Mouse (Mus musculus) liver, postnatal 0 days (tissue): Measurements from ENCODE around the gene Gm49721. TPM values are rescaled to one million over a fixed set of nuclear protein-coding genes. Genes with fewer than 3 reads are reported as not detected.
"Not testable (repeated sequence)": the region's sequence is repeated elsewhere in the genome, so short reads cannot be mapped to it uniquely, and the experiment has no call there.

ENCODE experiments used
- ATAC-seq: fragments of 200-750 bp; cut with Nextera tagmentation; 2 replicates; pipeline ENCODE4 v1.8.0; 2017; ENCODE audit warnings: mild to moderate bottlenecking, moderate library complexity
- DNase-seq: peaks from one replicate; pipeline ENCODE4 v3.0.0-alpha.2; 2016
- H3K27ac ChIP-seq: fragments of 300-500 bp; sonication (generic); 2 replicates; pipeline ENCODE4 v1.5.1; 2014; ENCODE audit warnings: antibody characterized with exemption, moderate library complexity, mild to moderate bottlenecking, low read depth
- H3K27me3 ChIP-seq: fragments of 300-500 bp; sonication (generic); 2 replicates; pipeline ENCODE4 v1.6.1; 2014; ENCODE audit warnings: low read length, control low read depth, mixed read lengths; ENCODE audit not compliant: insufficient read depth
- H3K36me3 ChIP-seq: fragments of 300-500 bp; sonication (generic); replicated peaks from 2 replicates; pipeline ENCODE4 v1.6.1; 2014; ENCODE audit warnings: mild to moderate bottlenecking, control low read depth, low read length, moderate library complexity, mixed read lengths; ENCODE audit not compliant: insufficient read depth
- H3K4me1 ChIP-seq: fragments of 300-500 bp; sonication (generic); 2 replicates; pipeline ENCODE4 v1.6.1; 2014; ENCODE audit warnings: antibody characterized with exemption, mild to moderate bottlenecking, control low read depth; ENCODE audit not compliant: insufficient read depth
- H3K4me2 ChIP-seq: fragments of 300-500 bp; sonication (generic); 2 replicates; pipeline ENCODE4 v1.6.1; 2014; ENCODE audit warnings: low read depth, mild to moderate bottlenecking, low read length, moderate library complexity, mixed read lengths
- H3K4me3 ChIP-seq: fragments of 300-500 bp; sonication (generic); 2 replicates; pipeline ENCODE4 v1.5.1; 2014; ENCODE audit warnings: low read depth, low read length
- H3K9ac ChIP-seq: fragments of 300-500 bp; sonication (generic); replicated peaks from 2 replicates; pipeline ENCODE4 v1.6.1; 2014; ENCODE audit warnings: mild to moderate bottlenecking, moderate library complexity
- H3K9me3 ChIP-seq: fragments of 300-500 bp; sonication (generic); 2 replicates; pipeline ENCODE4 v1.6.1; 2016; ENCODE audit warnings: mild to moderate bottlenecking, control low read depth, low read length, mixed read lengths
- WGBS: fragments of 180-500 bp; shearing (Covaris S2); extraction: QIAGEN DNeasy Blood & Tissue Kit; methylation state at CpG from one replicate; pipeline ENCODE4 v1.1.7; 2014; ENCODE audit not compliant: insufficient replicate concordance; 5-methylcytosine and 5-hydroxymethylcytosine counted together
- polyA plus RNA-seq: library from polyadenylated mRNA; unstranded; fragments of >200 nt; fragmentation: Nextera tagmentation; extraction: Ambion mirVana; gene quantifications from 2 replicates; pipeline ENCODE4 v1.2.1, GENCODE M21; 2015

The Gm49721 gene
- polyA plus RNA-seq, 1 experiment from 2014 or later, result 0.06 TPM

DNA sequence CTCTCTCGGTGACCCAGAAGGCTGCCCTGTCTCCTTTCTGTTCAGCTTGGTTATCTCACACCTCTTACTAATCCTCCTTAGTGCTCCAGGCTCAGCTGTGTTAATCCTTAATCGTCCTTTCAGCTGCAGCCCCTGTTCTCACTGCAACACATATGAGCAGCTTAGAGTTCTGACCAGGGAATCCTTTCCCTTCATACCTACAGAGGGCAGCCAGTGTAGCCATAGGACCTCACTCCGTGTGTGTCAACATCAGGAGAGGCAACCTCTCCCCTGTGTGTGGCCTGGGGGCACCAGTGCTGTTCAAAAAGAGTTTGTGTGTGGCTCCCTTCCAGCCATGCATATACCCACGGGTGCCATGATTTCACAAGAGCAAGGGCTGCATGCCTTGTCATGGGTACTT lies 26.9 kb downstream of the Gm49721 start:
- not testable (repeated sequence) for H3K4me3 ChIP-seq, H3K4me2 ChIP-seq, H3K9ac ChIP-seq, H3K27ac ChIP-seq, DNase-seq, H3K27me3 ChIP-seq, H3K9me3 ChIP-seq, ATAC-seq, H3K36me3 ChIP-seq, H3K4me1 ChIP-seq
- WGBS, result 51% methylated on average over 3 of the region's 4 CpGs

DNA sequence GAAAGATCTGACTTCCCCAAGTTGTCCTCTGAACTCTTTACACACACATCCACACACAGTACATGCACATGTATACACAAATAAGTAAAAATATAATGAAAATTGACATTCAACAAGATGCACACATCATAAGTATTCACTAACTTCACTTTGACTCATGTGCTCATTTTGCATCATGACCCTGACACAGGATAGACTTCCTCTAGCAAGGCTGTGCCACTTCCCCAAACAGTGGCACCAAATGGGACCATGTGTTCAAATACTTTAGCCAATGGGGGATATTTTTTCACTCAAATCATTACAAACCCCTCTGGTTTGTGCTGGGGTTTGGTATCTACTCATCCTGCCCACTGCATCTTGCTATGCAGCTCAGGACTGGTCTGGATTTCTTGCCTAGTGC lies 30.2 kb downstream of the Gm49721 start:
- H3K27ac ChIP-seq, ATAC-seq, H3K9ac ChIP-seq, H3K9me3 ChIP-seq, H3K4me3 ChIP-seq, H3K4me2 ChIP-seq, H3K27me3 ChIP-seq, H3K4me1 ChIP-seq, DNase-seq, H3K36me3 ChIP-seq: not testable (repeated sequence)

DNA sequence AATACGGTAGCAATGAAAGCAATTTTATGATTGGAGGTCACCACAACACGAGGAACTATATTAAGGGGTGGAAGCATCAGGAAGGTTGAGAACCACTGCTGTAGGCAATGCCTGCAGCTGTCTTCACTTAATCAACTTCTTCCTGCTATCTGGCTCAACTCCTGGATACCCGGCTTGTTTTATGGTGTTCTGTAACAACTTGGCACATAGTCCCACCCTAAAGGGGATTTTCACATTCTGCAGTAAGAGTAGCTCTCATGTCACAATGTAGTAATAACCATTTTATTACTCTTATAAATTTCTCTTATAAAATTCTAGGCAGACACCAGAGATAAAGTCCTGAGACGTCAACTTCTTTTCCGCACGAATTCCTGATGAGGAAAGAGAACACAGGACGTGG lies 30.7 kb downstream of the Gm49721 start:
- not testable (repeated sequence) for DNase-seq, H3K4me1 ChIP-seq, H3K27ac ChIP-seq, H3K9ac ChIP-seq, ATAC-seq, H3K36me3 ChIP-seq, H3K4me2 ChIP-seq, H3K27me3 ChIP-seq, H3K4me3 ChIP-seq, H3K9me3 ChIP-seq
- WGBS, result no CpG with 5 or more reads among the region's 7 CpGs

DNA sequence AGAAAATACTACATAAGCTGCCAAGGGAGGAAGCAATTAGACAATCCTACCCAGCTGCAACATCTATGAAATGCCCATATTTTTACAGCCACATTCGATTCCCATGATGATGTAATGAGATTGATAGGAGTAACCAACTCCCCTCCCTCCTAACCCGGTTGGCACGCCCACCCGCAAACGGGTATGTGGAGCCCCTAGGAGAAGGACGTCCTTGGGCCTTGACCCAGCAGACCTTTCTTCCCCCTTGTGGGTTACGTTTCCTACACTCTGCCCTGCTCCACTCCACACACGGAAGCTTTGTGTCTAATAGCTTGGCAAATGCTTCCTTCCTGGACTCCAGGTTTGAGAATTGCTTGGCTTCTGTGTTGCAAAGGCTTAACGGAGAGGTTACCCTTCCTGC lies 31.2 kb downstream of the Gm49721 start:
- H3K9ac ChIP-seq, H3K27me3 ChIP-seq, H3K4me2 ChIP-seq, H3K9me3 ChIP-seq, H3K4me3 ChIP-seq, H3K4me1 ChIP-seq, ATAC-seq, H3K36me3 ChIP-seq, H3K27ac ChIP-seq, DNase-seq: not testable (repeated sequence)
- 34% methylated on average over 4 of the region's 9 CpGs for WGBS

DNA sequence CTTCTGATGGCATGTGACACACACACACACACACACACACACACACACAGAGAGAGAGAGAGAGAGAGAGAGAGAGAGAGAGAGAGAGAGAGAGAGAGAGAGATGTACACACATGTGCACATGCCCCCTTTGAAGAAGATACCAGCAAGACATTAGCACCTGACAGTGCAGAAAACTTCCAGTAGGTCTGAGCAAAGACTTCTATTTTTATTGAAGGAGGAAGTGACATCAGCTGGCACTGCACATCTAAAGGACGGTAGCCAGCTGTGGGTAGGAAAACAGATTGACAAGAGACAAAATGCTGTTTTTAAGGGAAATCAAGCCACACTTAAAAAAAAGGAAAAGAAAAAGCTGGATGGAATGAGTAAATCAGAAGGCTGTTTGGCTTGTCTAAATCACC lies 35.5 kb downstream of the Gm49721 start:
- H3K36me3 ChIP-seq, ATAC-seq, H3K4me3 ChIP-seq, H3K9ac ChIP-seq, DNase-seq, H3K4me2 ChIP-seq, H3K27me3 ChIP-seq, H3K27ac ChIP-seq, H3K4me1 ChIP-seq, H3K9me3 ChIP-seq: not testable (repeated sequence)
- WGBS, result no CpG with 5 or more reads among the region's 1 CpGs

DNA sequence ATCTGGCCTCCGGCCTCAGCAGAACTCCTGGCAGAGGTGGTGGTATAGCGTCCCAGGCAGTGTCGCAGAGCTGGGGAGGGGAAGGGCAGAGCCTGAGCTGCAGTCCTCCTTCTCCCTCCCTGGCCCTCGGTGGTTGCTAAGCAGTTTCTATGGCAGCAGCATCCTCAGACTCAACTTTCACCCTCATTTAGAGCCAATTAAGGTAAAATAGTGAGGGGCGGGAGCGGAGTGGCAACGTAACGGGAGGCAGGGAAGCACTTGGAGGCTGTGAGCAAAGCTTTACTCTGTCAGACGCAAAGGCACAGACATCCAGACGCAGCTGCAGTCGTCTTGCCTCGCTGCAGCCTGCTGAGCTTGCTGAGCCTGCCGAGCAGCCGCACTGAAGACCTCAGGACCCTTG lies 46.6 kb downstream of the Gm49721 start, which contains the start of gene Gm1604a:
Gene Gm1604a, plus strand, starts transcription at position 312 of the 400 bp plus-strand sequence.
- ATAC-seq, H3K36me3 ChIP-seq, H3K4me2 ChIP-seq, H3K9me3 ChIP-seq, DNase-seq, H3K27me3 ChIP-seq, H3K4me1 ChIP-seq, H3K27ac ChIP-seq, H3K4me3 ChIP-seq, H3K9ac ChIP-seq: not testable (repeated sequence)
- WGBS, result 44% methylated on average over 5 of the region's 14 CpGs

DNA sequence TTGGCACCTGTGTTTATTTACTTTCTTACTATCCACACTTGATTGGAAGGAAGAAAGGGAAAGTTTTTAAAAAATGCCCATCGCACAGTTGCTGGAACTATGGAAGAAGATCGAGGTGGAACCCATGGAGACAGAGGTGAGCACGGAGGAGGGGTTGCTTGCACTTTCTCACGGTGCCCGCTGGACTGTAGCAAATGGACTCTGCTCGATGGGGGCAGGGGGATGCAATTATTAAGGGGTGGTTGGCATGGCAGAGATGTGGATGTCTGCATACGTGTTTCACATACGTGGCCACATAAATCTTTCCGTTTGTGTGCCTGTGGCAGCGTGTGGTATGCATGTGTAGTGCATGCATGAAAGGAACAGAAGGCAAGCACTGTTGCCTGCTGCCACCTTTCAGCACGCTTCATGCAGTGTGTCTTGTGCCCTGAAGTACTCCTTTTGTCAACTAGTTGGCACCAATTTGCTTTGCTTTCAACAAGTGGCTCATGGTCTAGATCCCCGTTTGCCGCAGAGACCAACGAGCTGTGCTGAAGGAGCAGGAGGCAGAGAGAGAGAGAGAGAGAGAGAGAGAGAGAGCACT lies 47.2 kb downstream of the Gm49721 start:
- H3K36me3 ChIP-seq, H3K27me3 ChIP-seq, DNase-seq, ATAC-seq, H3K4me3 ChIP-seq, H3K27ac ChIP-seq, H3K9ac ChIP-seq, H3K9me3 ChIP-seq, H3K4me2 ChIP-seq, H3K4me1 ChIP-seq: not testable (repeated sequence)
- 69% methylated on average over 3 of the region's 14 CpGs for WGBS

DNA sequence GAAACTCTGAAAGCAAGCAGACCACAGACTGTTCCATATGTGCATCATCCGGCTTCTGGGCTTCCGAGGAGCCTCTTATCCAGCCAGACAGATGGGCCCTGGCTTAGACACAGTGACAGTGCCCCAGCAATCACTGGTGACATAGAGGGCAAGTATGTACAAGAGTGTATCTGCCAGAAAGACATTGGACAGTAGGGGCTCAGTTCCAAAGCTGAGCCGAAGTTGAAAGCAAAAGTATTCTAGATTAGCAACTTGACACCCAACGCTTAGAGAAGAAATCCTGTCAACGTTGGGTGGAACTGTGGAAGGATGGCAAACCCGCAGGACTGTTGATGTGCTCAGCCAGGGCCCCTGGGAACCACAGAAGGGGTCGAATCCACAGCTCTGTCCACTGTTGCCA lies 51.5 kb downstream of the Gm49721 start:
- not testable (repeated sequence) for H3K9me3 ChIP-seq, H3K36me3 ChIP-seq, H3K27ac ChIP-seq, ATAC-seq, H3K9ac ChIP-seq, DNase-seq, H3K4me1 ChIP-seq, H3K4me2 ChIP-seq, H3K4me3 ChIP-seq, H3K27me3 ChIP-seq
- 53% methylated on average over 5 of the region's 7 CpGs for WGBS

DNA sequence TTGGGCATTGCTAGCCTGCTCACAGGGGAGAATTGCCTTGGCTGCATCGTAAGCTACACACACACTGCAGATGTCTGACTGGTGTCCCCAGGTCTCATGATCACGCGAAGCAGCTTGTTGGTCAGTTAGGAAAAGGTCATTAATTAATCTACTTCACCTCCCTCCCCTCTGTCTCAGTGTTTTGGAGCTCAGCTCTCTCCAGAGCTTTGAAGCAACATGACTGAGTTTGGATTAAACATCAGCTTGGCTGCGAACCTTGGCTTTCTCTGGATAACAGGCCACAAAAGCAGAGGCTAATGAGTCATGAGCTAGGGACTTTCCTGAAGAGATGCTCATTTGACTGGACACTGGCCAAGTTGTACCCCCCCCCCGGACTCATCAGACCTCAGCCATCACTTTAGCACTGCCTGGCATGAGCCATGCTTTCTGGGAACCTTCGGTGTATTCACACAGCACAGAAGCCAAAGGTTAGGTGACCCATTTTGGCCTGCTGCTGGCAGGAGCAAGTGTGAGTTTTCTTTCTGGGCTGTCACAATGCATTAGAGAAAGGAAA lies 52.0 kb downstream of the Gm49721 start:
- not testable (repeated sequence) for DNase-seq, H3K4me3 ChIP-seq, ATAC-seq, H3K4me2 ChIP-seq, H3K36me3 ChIP-seq, H3K27ac ChIP-seq, H3K27me3 ChIP-seq, H3K9me3 ChIP-seq, H3K9ac ChIP-seq, H3K4me1 ChIP-seq
- 73% methylated on average over 3 of the region's 6 CpGs for WGBS
